Mouse (Mus musculus): ENCODE data around the gene Stat5b. TPM values are rescaled to one million over a fixed set of nuclear protein-coding genes. Genes with fewer than 3 reads are reported as not detected.

The Stat5b gene
- polyA plus RNA-seq, 1 experiment from 2014 or later = 11.4 TPM

DNA sequence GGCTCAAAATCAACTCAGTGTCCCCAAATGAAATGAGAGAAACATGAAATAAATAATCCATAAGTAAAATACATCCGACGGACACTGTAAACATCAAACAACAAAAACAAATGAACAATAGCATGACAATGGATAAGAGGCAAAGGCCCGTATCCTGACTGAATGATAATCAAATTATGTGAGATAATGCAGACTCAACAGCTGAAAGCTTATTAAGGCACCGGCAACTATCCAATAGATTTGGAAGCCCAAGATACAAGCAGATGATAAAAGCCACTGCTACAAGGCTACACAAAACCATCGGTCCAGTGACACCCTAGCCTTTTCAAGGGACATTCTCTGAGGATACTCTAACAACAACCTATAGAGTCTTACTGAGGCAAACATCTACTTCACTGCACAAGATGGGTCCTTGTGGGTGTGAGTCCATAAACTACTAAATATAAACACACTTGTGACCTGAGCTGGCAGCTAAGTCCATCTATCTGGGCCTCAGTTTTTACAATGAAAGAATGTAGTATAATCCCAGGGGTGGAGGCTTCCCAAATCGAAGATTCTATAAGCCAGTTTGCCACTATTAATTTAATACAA is 1.6 kb downstream of the Stat5b start:
- Histone ChIP-seq H3K36me3 (no peaks in the 10 kb centered on the region), H3K9me3 (no peaks in the 10 kb centered on the region), H3K27me3 (peaks cover 14% of the 10 kb centered on the region), H3K4me3 (peak overlapping the region; percentile 60), H3K27ac (replicated peaks) (no peak overlapping the region), H3K9ac (replicated peaks) (no peak overlapping the region), H3K4me1 (peaks cover 26% of the 10 kb centered on the region), H3K4me2 (replicated peaks) (peak overlapping the region; percentile 87)
- ATAC-seq (replicated peaks) = no peak
- 59% methylated on average over 6 of the region's 6 CpGs for WGBS

DNA sequence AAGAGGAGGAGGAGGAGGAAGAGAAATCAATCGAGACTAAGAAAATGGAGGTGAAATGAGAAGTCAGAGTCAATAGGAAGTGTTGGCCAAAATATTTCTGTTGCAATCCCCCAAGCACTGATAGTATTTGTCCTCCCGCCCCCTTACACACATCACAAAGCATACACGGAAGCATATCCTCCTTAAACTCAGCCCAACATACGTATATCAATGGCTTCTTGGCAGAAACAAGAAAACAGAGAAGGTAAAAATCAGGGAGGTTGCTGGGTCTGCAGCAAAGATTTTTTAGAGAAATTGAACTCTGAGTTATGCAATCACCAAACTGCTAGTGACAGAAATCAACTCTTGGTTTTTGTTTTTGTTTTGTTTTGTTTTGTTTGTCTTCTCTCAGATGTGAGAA is 2.4 kb downstream of the Stat5b start:
- WGBS = 78% methylated on average over 4 of the region's 4 CpGs
- peaks cover 11% of the 10 kb centered on the region for H3K27me3 ChIP-seq

DNA sequence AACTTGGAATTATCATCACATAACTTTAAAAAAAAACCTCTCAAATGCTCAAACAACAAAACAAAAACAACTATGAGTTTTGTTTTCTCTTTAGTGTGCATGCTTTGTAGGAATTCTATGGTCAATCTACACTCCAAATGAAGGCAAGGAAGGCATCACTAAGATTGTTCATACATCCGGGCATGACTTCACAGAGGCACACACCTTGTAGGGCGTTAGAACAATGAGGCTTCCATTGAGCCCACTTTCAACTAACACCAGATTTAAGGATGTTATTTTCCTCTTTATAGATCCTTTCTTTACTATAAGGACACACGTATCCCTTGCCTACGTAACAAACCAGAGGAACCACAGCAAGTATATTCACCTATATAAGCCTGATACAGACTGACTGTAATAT is 3.0 kb downstream of the Stat5b start:
- no peak for ATAC-seq (replicated peaks)
- no peaks in the 10 kb centered on the region for H3K36me3 ChIP-seq
- no peak overlapping the region for H3K4me2 ChIP-seq (replicated peaks)
- H3K4me1 ChIP-seq = peaks cover 26% of the 10 kb centered on the region
- no peak overlapping the region for H3K27ac ChIP-seq (replicated peaks)
- H3K27me3 ChIP-seq = peaks cover 7% of the 10 kb centered on the region
- no peak overlapping the region for H3K9ac ChIP-seq (replicated peaks)
- no peak overlapping the region for H3K4me3 ChIP-seq
- no peaks in the 10 kb centered on the region for H3K9me3 ChIP-seq
- WGBS = 92% methylated on average over 4 of the region's 4 CpGs

More for the DNA sequence above, 2.4 kb downstream of the Stat5b start:
- Histone ChIP-seq H3K27ac (replicated peaks) (no peak overlapping the region), H3K9me3 (no peaks in the 10 kb centered on the region), H3K4me3 (no peak overlapping the region), H3K36me3 (no peaks in the 10 kb centered on the region), H3K4me2 (replicated peaks) (no peak overlapping the region), H3K9ac (replicated peaks) (no peak overlapping the region), H3K4me1 (peaks cover 26% of the 10 kb centered on the region)
- ATAC-seq (replicated peaks) = no peak

DNA sequence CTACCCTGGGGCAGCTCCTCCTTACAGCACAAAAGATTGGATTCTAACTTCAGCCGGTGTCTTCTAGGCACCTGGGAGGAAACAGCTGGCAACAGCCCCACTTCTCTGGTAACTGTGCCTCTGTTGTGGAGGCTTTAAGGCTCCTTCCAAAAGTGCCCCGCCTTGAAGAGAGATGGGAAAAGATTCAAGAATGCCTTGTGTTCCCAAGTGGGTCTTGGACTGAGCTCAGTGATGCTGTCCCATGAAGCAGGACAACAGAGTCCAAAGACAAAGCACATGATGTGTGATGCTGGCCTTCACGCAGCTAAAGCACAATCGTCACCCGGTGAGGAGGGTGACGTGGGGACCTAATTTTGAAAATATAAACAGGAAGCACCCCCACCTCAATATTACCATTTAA is 4.7 kb downstream of the Stat5b start:
- Histone ChIP-seq H3K27ac (replicated peaks) (no peak overlapping the region), H3K9me3 (no peaks in the 10 kb centered on the region), H3K4me3 (no peak overlapping the region), H3K4me1 (peaks cover 18% of the 10 kb centered on the region), H3K9ac (replicated peaks) (no peak overlapping the region), H3K36me3 (no peaks in the 10 kb centered on the region), H3K27me3 (peaks cover 7% of the 10 kb centered on the region), H3K4me2 (replicated peaks) (no peak overlapping the region)
- no peak for ATAC-seq (replicated peaks)
- WGBS = 83% methylated on average over 6 of the region's 6 CpGs

DNA sequence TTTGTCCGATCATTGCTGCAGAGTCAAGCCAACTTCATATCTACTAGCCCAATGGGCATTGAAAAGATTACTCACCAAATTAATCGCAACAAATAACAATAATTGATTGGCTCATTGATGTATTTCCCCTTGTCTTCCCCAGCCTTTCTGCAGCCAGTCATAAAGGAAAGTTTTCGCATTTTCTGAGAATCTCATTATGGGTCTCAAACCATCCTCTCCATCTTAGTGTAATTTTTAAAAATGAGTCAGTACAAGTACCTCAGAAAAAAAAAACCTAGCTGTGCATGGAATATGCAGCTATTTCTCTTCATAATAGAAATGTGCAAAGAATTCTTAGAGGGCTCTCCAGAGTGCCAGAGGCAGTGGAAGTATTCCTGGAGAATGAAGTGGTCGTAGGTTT is 6.4 kb downstream of the Stat5b start:
- WGBS = 96% methylated on average over 4 of the region's 4 CpGs
- H3K27ac ChIP-seq (replicated peaks) = no peak overlapping the region

DNA sequence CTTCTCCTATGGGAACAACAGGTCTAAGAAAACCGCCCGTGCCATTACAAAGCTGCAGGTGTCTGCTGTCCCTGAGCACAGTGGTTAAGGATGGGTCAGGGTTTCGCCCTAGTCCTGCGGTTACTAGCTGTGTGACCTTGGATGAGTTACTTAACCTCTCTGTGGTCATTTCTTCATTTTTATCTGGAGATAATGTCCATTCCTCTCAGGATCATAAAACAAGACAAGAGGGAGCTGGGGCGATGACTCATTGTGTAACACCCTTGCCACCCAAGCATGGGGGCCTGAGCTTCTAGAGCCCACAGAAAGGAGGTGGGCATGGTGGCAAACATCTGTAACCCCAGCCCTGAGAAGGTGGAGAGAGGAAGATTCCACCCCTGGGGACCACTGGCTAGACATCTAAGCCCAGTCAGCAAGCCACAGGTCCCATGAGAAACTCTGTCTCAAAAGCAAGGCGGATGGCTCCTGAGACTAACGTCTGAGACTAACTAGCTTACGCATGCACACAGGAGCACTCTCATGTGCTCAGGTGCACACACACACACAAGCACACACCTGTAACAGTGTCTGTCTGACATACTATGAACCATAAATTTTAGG is 7.4 kb downstream of the Stat5b start:
- no peak overlapping the region for H3K4me3 ChIP-seq
- H3K27ac ChIP-seq (replicated peaks) = no peak overlapping the region
- no peaks in the 10 kb centered on the region for H3K4me1 ChIP-seq
- no peaks in the 10 kb centered on the region for H3K9me3 ChIP-seq
- 94% methylated on average over 8 of the region's 8 CpGs for WGBS
- no peak overlapping the region for H3K4me2 ChIP-seq (replicated peaks)
- no peaks in the 10 kb centered on the region for H3K36me3 ChIP-seq
- ATAC-seq (replicated peaks) = no peak
- no peaks in the 10 kb centered on the region for H3K27me3 ChIP-seq
- no peak overlapping the region for H3K9ac ChIP-seq (replicated peaks)

More for the DNA sequence above, 6.4 kb downstream of the Stat5b start:
- H3K27me3 ChIP-seq = peaks cover 7% of the 10 kb centered on the region
- no peaks in the 10 kb centered on the region for H3K36me3 ChIP-seq
- H3K4me1 ChIP-seq = peaks cover 6% of the 10 kb centered on the region
- ATAC-seq (replicated peaks) = no peak
- no peaks in the 10 kb centered on the region for H3K9me3 ChIP-seq
- H3K4me2 ChIP-seq (replicated peaks) = no peak overlapping the region
- H3K9ac ChIP-seq (replicated peaks) = no peak overlapping the region
- no peak overlapping the region for H3K4me3 ChIP-seq

DNA sequence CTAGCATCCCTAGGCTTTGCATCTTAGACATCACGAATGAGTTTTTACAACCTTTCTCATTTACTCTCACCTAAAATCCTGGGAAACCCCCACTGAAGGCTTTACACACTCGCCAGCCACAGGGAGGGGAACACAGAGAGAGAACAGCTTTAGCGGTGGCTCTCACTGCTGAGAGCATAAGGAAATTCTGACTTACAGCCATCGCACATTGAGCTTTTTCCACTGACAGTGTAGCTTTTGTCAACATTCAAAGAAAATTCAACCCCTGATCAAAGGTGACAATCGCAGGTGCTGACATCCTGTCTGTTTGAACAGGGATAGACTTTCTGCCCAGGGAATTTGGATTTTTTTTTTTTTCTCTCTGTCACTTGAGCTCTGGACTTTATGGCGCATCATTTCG is 8.5 kb downstream of the Stat5b start:
- H3K27me3 ChIP-seq = no peaks in the 10 kb centered on the region
- WGBS = 90% methylated on average over 7 of the region's 7 CpGs
- ATAC-seq (replicated peaks) = no peak

DNA sequence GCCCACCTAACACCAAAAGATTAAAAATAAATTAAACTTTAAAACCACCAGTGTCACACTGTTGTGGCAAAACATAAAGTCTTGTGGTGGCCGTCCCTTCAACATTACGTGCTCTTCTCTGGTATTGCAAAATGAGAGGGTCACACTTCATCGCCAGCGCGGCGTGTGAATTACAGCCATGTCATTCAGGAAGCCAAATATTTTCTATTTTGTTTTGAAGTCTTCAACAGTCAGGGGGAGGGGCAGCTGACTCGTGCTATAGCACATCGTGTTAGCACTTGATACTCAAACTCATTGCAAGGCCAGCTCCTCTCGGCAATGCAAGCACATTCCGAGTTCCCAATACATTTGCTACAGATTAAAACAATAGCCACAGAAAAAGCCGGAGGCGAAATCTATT is 9.7 kb downstream of the Stat5b start:
- Histone ChIP-seq H3K4me1 (no peaks in the 10 kb centered on the region), H3K27ac (replicated peaks) (no peak overlapping the region), H3K4me2 (replicated peaks) (no peak overlapping the region), H3K9me3 (no peaks in the 10 kb centered on the region), H3K36me3 (no peaks in the 10 kb centered on the region), H3K9ac (replicated peaks) (no peak overlapping the region), H3K4me3 (no peak overlapping the region), H3K27me3 (no peaks in the 10 kb centered on the region)
- WGBS = 84% methylated on average over 12 of the region's 12 CpGs
- ATAC-seq (replicated peaks) = no peak

More for the DNA sequence above, 8.5 kb downstream of the Stat5b start:
- Histone ChIP-seq H3K9me3 (no peaks in the 10 kb centered on the region), H3K4me2 (replicated peaks) (no peak overlapping the region), H3K9ac (replicated peaks) (no peak overlapping the region), H3K36me3 (no peaks in the 10 kb centered on the region), H3K27ac (replicated peaks) (no peak overlapping the region), H3K4me3 (no peak overlapping the region), H3K4me1 (no peaks in the 10 kb centered on the region)

DNA sequence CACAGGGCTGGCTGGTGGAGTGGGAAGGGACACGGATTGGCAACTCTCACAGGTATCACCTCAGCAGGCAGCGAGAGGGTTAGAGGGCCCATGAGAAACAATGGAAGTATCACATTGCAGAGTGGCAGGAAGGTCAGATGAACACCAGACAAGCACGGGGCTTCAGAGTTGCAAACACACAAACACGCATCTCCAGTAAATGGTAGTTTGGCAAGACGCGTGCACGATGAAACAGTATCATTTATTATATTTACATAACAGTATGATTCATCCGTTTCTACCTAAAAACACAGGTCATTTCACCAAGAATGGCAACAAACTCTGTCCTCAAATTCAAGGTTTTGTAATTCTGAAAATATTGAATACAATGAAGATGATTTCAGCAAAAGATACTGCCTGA is 11.0 kb downstream of the Stat5b start:
- Histone ChIP-seq H3K4me2 (replicated peaks) (no peak overlapping the region), H3K9ac (replicated peaks) (no peak overlapping the region), H3K27ac (replicated peaks) (no peak overlapping the region), H3K4me1 (no peaks in the 10 kb centered on the region), H3K36me3 (no peaks in the 10 kb centered on the region), H3K9me3 (no peaks in the 10 kb centered on the region), H3K27me3 (no peaks in the 10 kb centered on the region), H3K4me3 (no peak overlapping the region)
- ATAC-seq (replicated peaks) = no peak
- 80% methylated on average over 8 of the region's 8 CpGs for WGBS

DNA sequence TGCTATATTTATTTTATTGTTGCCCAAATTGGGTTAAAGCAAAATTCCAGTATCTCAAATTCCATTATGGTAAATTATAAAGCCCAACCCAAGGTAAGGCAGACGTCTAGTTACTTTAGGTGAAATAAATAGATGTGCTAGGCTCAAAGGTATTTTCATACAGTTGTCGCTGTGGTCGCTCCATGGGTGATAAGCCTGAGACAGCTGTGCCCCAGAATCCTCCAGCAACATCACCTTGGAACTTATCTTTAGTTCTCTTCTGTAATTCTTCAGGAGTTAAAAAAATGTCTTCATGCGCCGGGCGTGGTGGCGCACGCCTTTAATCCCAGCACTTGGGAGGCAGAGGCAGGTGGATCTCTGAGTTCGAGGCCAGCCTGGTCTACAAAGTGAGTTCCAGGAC is 11.6 kb downstream of the Stat5b start:
- no peaks in the 10 kb centered on the region for H3K27me3 ChIP-seq
- no peaks in the 10 kb centered on the region for H3K4me1 ChIP-seq
- no peak overlapping the region for H3K27ac ChIP-seq (replicated peaks)
- no peak overlapping the region for H3K4me3 ChIP-seq
- 94% methylated on average over 9 of the region's 9 CpGs for WGBS
- H3K36me3 ChIP-seq = no peaks in the 10 kb centered on the region
- H3K9ac ChIP-seq (replicated peaks) = no peak overlapping the region
- H3K4me2 ChIP-seq (replicated peaks) = no peak overlapping the region
- ATAC-seq (replicated peaks) = no peak
- H3K9me3 ChIP-seq = no peaks in the 10 kb centered on the region

DNA sequence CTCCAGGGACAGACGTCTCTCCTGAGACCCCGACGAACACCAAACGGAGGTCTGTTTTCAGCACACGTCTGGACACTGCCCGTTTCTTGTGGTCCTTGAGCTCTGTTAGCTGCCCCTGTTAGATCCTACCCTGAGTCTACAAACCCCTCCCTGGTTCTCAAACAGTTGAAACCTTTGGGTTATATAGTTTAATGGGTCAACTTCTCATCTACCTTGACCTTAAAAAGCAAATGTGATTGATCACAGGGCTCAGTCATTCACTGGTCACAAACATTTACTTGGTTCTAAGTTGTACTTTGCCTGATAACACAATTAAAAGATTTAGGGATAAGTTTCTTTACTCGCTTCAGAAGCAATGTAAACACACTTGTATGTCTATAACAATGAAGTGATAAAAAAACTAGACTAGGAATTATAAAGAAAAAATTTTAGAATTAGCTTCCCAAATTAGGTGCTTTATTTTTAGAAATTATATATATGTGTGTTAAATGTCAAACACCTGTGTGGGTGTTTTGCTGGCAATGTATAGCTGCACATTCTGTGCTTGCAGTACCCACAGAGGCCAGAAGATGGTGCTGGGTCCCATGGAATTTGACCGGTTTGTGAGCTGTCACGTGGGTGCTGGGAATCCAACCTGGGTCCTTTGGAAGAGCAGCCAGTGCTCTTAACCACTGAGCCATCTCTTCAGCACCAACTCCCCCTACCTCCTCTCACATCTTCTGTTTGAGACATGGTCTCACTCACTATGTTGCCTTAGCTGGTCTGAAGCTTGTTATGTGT is 13.4 kb downstream of the Stat5b start:
- Histone ChIP-seq H3K9ac (replicated peaks) (no peak overlapping the region), H3K9me3 (no peaks in the 10 kb centered on the region), H3K27me3 (peaks cover 3% of the 10 kb centered on the region; the same call in 1 of the 2 replicates), H3K4me2 (replicated peaks) (no peak overlapping the region), H3K4me3 (no peak overlapping the region), H3K27ac (replicated peaks) (no peak overlapping the region), H3K36me3 (no peaks in the 10 kb centered on the region), H3K4me1 (no peaks in the 10 kb centered on the region)
- no peak for ATAC-seq (replicated peaks)
- WGBS = 86% methylated on average over 9 of the region's 9 CpGs

DNA sequence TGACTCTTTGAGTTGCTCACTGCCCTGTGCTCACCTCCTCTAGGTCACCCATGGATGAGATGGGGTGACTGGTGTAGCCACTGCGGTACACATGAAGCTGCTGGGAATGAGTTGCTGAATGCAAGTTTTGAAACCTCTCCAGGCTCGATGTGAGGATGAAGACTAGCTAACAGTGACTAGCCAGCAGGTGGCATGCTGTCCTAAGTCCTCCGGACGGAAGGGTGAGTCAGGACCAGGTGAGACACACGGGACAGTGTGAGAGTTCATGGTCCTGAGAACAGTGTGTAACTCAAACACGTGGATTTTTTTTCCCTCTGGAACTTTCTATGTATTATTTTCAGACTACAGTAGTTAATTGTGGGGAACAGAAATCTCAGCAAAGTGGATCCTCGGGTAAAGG is 17.1 kb downstream of the Stat5b start:
- WGBS = 70% methylated on average over 7 of the region's 7 CpGs
- Histone ChIP-seq H3K4me1 (peaks cover 8% of the 10 kb centered on the region), H3K27ac (replicated peaks) (no peak overlapping the region), H3K36me3 (no peaks in the 10 kb centered on the region), H3K4me3 (no peak overlapping the region), H3K9me3 (no peaks in the 10 kb centered on the region), H3K4me2 (replicated peaks) (no peak overlapping the region), H3K27me3 (peaks cover 11% of the 10 kb centered on the region; the same call in 1 of the 2 replicates), H3K9ac (replicated peaks) (no peak overlapping the region)
- ATAC-seq (replicated peaks) = no peak

Data from forebrain, embryonic 15.5 days (tissue).